Mouse (Mus musculus) thymus, postnatal 10 days (tissue): ENCODE data around the gene Aasdh.

ENCODE experiments used
- DNase-seq, 2 experiments: peaks; one replicate each; pipeline ENCODE4 v3.0.0; 2021; ENCODE audit warnings: low spot score in 2 of 2

Gene Aasdh

GRCm38 (mm10) chr5:76843448-76843847 is 61.9 kb downstream of the Aasdh start:
- peak; percentile 16 to 60 for DNase-seq

DNA sequence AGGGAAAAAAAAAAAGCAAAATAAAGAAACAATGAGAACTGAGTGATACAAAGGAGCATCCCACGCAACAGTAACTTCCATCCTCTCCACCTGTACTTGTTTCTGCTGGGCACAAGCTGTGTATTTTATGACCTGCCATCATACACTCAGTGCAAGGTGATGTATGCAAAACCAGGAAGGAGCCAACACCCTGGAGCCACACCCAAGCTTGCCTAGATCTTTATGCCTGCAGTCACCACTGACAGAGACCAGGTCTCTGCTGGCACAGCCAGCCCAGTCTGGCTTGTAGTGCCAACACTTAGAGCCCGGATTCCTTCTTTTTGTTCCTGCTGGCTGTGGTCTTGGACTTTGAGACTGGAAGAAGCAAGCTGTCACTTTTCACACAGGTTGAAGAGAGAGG is 63.5 kb downstream of the Aasdh start:
- no peak for DNase-seq

DNA sequence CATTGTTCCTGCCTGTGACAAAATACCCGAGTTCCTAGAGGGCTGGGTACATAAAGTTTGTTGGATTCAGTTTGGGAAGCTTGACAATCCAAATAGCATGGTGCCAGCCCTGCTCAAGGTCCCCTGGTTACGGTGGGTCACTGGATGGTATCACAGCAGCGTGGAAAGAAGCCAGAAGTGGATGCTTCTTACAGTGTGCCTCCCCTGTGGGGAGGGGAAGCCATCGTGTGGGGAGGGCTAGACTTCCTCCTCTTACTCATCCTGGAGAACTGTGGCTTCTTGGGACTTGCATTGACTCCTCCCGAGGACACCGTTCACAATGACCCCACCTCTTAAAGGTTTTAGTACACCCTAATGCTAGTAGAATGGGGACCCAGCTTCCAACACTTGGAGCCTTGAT is 65.5 kb downstream of the Aasdh start:
- no peak for DNase-seq

GRCm38 (mm10) chr5:76837018-76837417 is 68.3 kb downstream of the Aasdh start:
- no peak for DNase-seq

DNA sequence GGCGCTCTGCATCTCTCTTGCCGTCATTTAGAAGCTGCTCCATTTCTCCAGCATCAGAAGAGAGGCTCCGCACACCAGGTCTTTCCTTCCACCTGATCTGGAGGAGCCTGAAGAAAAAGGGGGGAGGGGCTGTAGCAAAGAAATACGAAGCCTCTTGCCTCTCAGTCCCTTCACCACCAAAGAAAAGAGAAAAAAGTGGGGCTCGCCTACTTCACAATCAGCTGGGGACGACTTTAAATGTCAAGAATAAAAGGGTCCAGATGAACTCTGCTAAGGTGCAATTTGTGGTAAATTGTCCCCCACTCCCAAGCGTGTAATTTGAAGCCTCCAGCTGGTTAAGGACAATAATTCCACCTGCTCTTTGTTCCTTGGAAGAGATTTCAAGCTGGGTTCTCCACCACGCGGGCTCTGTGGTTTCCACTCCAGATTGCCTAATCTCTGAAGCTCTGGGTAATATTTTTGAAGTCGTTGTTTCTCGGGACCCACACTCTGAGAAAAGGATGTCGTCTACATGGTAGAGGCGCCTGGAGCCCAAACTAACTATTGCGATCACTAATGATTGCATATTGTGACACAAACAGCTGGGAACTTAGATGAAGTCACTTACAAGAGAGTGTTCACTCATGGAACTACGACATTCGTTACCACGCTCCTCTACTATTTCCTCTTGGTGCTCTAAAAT is 72.6 kb downstream of the Aasdh start:
- DNase-seq, result no peak

- DNase-seq, result no peak
These were observed 76.6 kb downstream of the Aasdh start for GRCm38 (mm10) chr5:76828527-76829240.
